Mouse (Mus musculus) forebrain, embryonic 11.5 days (tissue): ENCODE measurements around the gene F930015N05Rik. TPM values are rescaled to one million over a fixed set of nuclear protein-coding genes. Genes with fewer than 3 reads are reported as not detected.
A peak's percentile ranks its signal among the peaks of the same experiment; 100 is the strongest.

ENCODE experiments used
- ATAC-seq: fragments of 200-750 bp; cut with Nextera tagmentation; replicated peaks from 2 replicates; pipeline ENCODE4 v1.8.0; 2017; ENCODE audit warnings: moderate TSS enrichment; ENCODE audit not compliant: low FRiP score
- DNase-seq: peaks from one replicate; pipeline ENCODE4 v3.0.0-alpha.2; 2017; ENCODE audit warnings: low spot score
- H3K27ac ChIP-seq: fragments of 300-500 bp; sonication (generic); 2 replicates; pipeline ENCODE4 v1.5.1; 2014; ENCODE audit warnings: low read depth, low read length
- H3K27me3 ChIP-seq: fragments of 300-500 bp; sonication (generic); 2 replicates; pipeline ENCODE4 v1.6.1; 2014; ENCODE audit warnings: mild to moderate bottlenecking, low read length, mixed read lengths; ENCODE audit not compliant: control insufficient read depth, insufficient read depth
- H3K36me3 ChIP-seq: fragments of 300-500 bp; sonication (generic); 2 replicates; pipeline ENCODE4 v1.6.1; 2014; ENCODE audit warnings: mild to moderate bottlenecking, low read length, moderate library complexity, mixed read lengths; ENCODE audit not compliant: control insufficient read depth, insufficient read depth
- H3K4me1 ChIP-seq: fragments of 300-500 bp; sonication (generic); replicated peaks from 2 replicates; pipeline ENCODE4 v1.6.1; 2014; ENCODE audit warnings: low read length, mixed read lengths; ENCODE audit not compliant: control insufficient read depth, insufficient read depth
- H3K4me2 ChIP-seq: fragments of 300-500 bp; sonication (generic); 2 replicates; pipeline ENCODE4 v1.6.1; 2014; ENCODE audit warnings: low read depth, mild to moderate bottlenecking, low read length, moderate library complexity, mixed read lengths; ENCODE audit not compliant: severe bottlenecking
- H3K4me3 ChIP-seq: fragments of 300-500 bp; sonication (generic); 2 replicates; pipeline ENCODE4 v1.5.1; 2014; ENCODE audit warnings: low read depth, low read length
- H3K9ac ChIP-seq: fragments of 300-500 bp; sonication (generic); 2 replicates; pipeline ENCODE4 v1.6.1; 2014; ENCODE audit warnings: low read length
- H3K9me3 ChIP-seq: fragments of 300-500 bp; sonication (generic); 2 replicates; pipeline ENCODE4 v1.6.1; 2016; ENCODE audit warnings: low read length, mixed read lengths; ENCODE audit not compliant: control insufficient read depth
- WGBS: fragments of 180-500 bp; shearing (Covaris S2); extraction: QIAGEN DNeasy Blood & Tissue Kit; methylation state at CpG from one replicate; pipeline ENCODE4 v1.1.7; 2014; 5-methylcytosine and 5-hydroxymethylcytosine counted together
- polyA plus RNA-seq: library from polyadenylated mRNA; unstranded; fragments of >200 nt; fragmentation: Nextera tagmentation; extraction: Ambion mirVana; gene quantifications from 2 replicates; pipeline ENCODE4 v1.2.1, GENCODE M21; 2014

Gene F930015N05Rik
- 1.5 and 2.0 TPM in 2 replicates for polyA plus RNA-seq

GRCm38 (mm10) chr11:64436412-64436727, at the start of gene F930015N05Rik:
TSS of gene F930015N05Rik (minus strand) at chr11:64436653.
- Histone ChIP-seq H3K36me3 (no peaks in the 10 kb centered on the region), H3K9ac (peak within 1 kb of the TSS; percentile 73), H3K4me2 (peak within 1 kb of the TSS; percentile 92), H3K27me3 (peaks cover 17% of the 10 kb centered on the region; the same call in 1 of the 2 replicates), H3K4me1 (peaks cover 6% of the 10 kb centered on the region; the same call in 1 of the 2 replicates), H3K27ac (peak within 1 kb of the TSS; percentile 37; the same call in 1 of the 2 replicates), H3K4me3 (peak within 1 kb of the TSS; percentile 52), H3K9me3 (no peaks in the 10 kb centered on the region)
- DNase-seq (no peak), ATAC-seq (no peak)
- WGBS, result under 1% methylated on average over 24 of the region's 24 CpGs

GRCm38 (mm10) chr11:64481445-64481844, 45.0 kb upstream of the F930015N05Rik start:
- H3K9ac ChIP-seq, result no peak overlapping the region
- DNase-seq (no peak), ATAC-seq (no peak)
- no peaks in the 10 kb centered on the region for H3K9me3 ChIP-seq
- H3K27ac ChIP-seq, result no peak overlapping the region
- no peaks in the 10 kb centered on the region for H3K4me1 ChIP-seq
- H3K4me3 ChIP-seq, result no peak overlapping the region
- 81% methylated on average over 3 of the region's 3 CpGs for WGBS
- no peaks in the 10 kb centered on the region for H3K36me3 ChIP-seq
- H3K27me3 ChIP-seq, result no peaks in the 10 kb centered on the region; the same call in 1 of the 2 replicates
- no peak overlapping the region for H3K4me2 ChIP-seq

- no peak overlapping the region for H3K27ac ChIP-seq
- WGBS, result 87% methylated on average over 3 of the region's 3 CpGs
- H3K4me3 ChIP-seq, result no peak overlapping the region
- no peaks in the 10 kb centered on the region for H3K36me3 ChIP-seq
- H3K4me1 ChIP-seq, result no peaks in the 10 kb centered on the region
- no peaks in the 10 kb centered on the region for H3K9me3 ChIP-seq
- no peak for ATAC-seq
- DNase-seq, result no peak
- H3K27me3 ChIP-seq, result no peaks in the 10 kb centered on the region
- no peak overlapping the region for H3K4me2 ChIP-seq
- H3K9ac ChIP-seq, result no peak overlapping the region
Observed at GRCm38 (mm10) chr11:64473679-64474078, 37.2 kb upstream of the F930015N05Rik start.

- Histone ChIP-seq H3K9me3 (no peaks in the 10 kb centered on the region), H3K36me3 (no peaks in the 10 kb centered on the region), H3K4me2 (no peak overlapping the region), H3K9ac (no peak overlapping the region), H3K27ac (no peak overlapping the region), H3K4me3 (no peak overlapping the region), H3K27me3 (no peaks in the 10 kb centered on the region), H3K4me1 (no peaks in the 10 kb centered on the region)
- no peak for ATAC-seq
- no peak for DNase-seq
Observed at GRCm38 (mm10) chr11:64470689-64471088, 34.2 kb upstream of the F930015N05Rik start.

GRCm38 (mm10) chr11:64468737-64469136, 32.3 kb upstream of the F930015N05Rik start:
- Histone ChIP-seq H3K9me3 (no peaks in the 10 kb centered on the region), H3K9ac (no peak overlapping the region), H3K27me3 (no peaks in the 10 kb centered on the region), H3K36me3 (no peaks in the 10 kb centered on the region), H3K4me2 (no peak overlapping the region), H3K4me1 (no peaks in the 10 kb centered on the region), H3K4me3 (no peak overlapping the region), H3K27ac (no peak overlapping the region)
- no peak for ATAC-seq
- no peak for DNase-seq
- 82% methylated on average over 4 of the region's 4 CpGs for WGBS

- Histone ChIP-seq H3K4me2 (no peak overlapping the region), H3K27me3 (no peaks in the 10 kb centered on the region), H3K9me3 (no peaks in the 10 kb centered on the region), H3K9ac (no peak overlapping the region), H3K4me1 (no peaks in the 10 kb centered on the region), H3K36me3 (no peaks in the 10 kb centered on the region), H3K4me3 (no peak overlapping the region), H3K27ac (no peak overlapping the region)
- DNase-seq (no peak), ATAC-seq (no peak)
- WGBS, result 82% methylated on average over 3 of the region's 3 CpGs
Observed at GRCm38 (mm10) chr11:64461746-64462145, 25.3 kb upstream of the F930015N05Rik start.

- no peaks in the 10 kb centered on the region for H3K4me1 ChIP-seq
- H3K27me3 ChIP-seq, result no peaks in the 10 kb centered on the region
- no peak for DNase-seq
- no peak overlapping the region for H3K9ac ChIP-seq
- no peak for ATAC-seq
- no peaks in the 10 kb centered on the region for H3K36me3 ChIP-seq
- no peaks in the 10 kb centered on the region for H3K9me3 ChIP-seq
- H3K27ac ChIP-seq, result no peak overlapping the region
- H3K4me2 ChIP-seq, result no peak overlapping the region
- H3K4me3 ChIP-seq, result no peak overlapping the region
- 79% methylated on average over 9 of the region's 9 CpGs for WGBS
Observed at GRCm38 (mm10) chr11:64448586-64449315, 12.3 kb upstream of the F930015N05Rik start.

GRCm38 (mm10) chr11:64445227-64445626, 8.8 kb upstream of the F930015N05Rik start:
- no peaks in the 10 kb centered on the region for H3K36me3 ChIP-seq
- ATAC-seq (no peak), DNase-seq (no peak)
- H3K27ac ChIP-seq, result no peak overlapping the region
- H3K4me2 ChIP-seq, result no peak overlapping the region
- H3K4me1 ChIP-seq, result no peaks in the 10 kb centered on the region; the same call in 1 of the 2 replicates
- H3K27me3 ChIP-seq, result no peaks in the 10 kb centered on the region
- no peak overlapping the region for H3K9ac ChIP-seq
- H3K4me3 ChIP-seq, result no peak overlapping the region
- 91% methylated on average over 1 of the region's 1 CpGs for WGBS
- no peaks in the 10 kb centered on the region for H3K9me3 ChIP-seq

GRCm38 (mm10) chr11:64442701-64443100, 6.2 kb upstream of the F930015N05Rik start:
- DNase-seq, result no peak
- Histone ChIP-seq H3K9ac (no peak overlapping the region), H3K36me3 (no peaks in the 10 kb centered on the region), H3K27me3 (peaks cover 3% of the 10 kb centered on the region; the same call in 1 of the 2 replicates), H3K4me2 (no peak overlapping the region), H3K4me1 (no peaks in the 10 kb centered on the region; the same call in 1 of the 2 replicates), H3K4me3 (no peak overlapping the region), H3K9me3 (no peaks in the 10 kb centered on the region), H3K27ac (no peak overlapping the region)
- WGBS, result 41% methylated on average over 3 of the region's 3 CpGs
- ATAC-seq, result no peak
